Mouse (Mus musculus) bone marrow, adult 2 months (tissue): ENCODE measurements around the gene Ago3.

ENCODE experiments used
- CTCF ChIP-seq: fragments of 200-500 bp; IDR thresholded peaks from 2 replicates; pipeline ENCODE4 v1.5.1; 2011; ENCODE audit warnings: low read length, control low read depth; ENCODE audit not compliant: control insufficient read depth, insufficient read depth
- POLR2A ChIP-seq: fragments of 200-500 bp; IDR thresholded peaks from 2 replicates; pipeline ENCODE4 v1.6.1; 2011; ENCODE audit warnings: low read depth, mild to moderate bottlenecking, control low read depth, low read length, borderline replicate concordance; ENCODE audit not compliant: control insufficient read depth

- TF ChIP-seq POLR2A, result no peak
- TF ChIP-seq CTCF, result no peak
Observed at GRCm38 (mm10) chr4:126283582-126283981, 145.8 kb downstream of the Ago3 start.
